Mouse (Mus musculus) gastrocnemius, adult 8-10 months (tissue): ENCODE data around the gene Spg21. TPM values are rescaled to one million over a fixed set of nuclear protein-coding genes. Genes with fewer than 3 reads are reported as not detected.

Experiments
- DNase-seq, 2 experiments: peaks; one replicate each; pipeline ENCODE4 v3.0.0; 2022; ENCODE audit warnings: low spot score in 2 of 2
- total RNA-seq, 4 experiments: library from RNA; stranded (reverse); gene quantifications; 2 replicates each; pipeline ENCODE4 v1.2.4; 2022

Spg21 gene
- total RNA-seq, 4 experiments from 2014 or later: 5.8 to 15.8 (median 7.6) TPM

GRCm38 (mm10) chr9:65535191-65535722 lies 74.5 kb downstream of the Spg21 start:
- no peak for DNase-seq

DNA sequence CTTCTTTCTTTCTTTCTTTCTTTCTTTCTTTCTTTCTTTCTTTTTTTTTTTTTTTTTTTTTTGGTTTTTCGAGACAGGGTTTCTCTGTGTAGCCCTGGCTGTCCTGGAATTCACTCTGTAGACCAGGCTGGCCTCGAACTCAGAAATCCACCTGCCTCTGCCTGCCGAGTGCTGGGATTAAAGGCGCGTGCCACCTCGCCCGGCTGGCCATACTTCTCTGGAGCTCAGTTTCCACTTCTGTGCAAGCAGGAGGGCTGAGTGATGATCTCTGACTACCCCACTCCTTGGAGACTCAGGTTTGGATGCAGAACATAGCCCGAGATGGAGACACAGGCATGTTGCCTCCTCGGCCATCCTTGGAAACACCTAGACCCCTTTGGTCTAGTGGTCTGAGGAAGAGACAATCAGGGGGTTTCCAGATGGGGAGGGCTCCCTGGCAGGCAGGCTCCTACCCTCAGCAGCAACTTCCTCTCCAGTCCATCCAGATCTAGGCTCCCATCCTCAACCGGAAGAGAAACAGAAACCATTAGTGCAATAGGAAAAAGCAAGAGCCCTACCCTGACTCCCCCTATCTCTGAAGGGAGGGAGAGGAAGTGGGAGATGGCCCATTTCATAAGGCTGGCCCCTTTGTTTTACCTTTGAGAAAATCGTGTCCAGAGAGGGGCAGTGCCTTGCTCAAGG lies 75.2 kb downstream of the Spg21 start:
- no peak for DNase-seq

DNA sequence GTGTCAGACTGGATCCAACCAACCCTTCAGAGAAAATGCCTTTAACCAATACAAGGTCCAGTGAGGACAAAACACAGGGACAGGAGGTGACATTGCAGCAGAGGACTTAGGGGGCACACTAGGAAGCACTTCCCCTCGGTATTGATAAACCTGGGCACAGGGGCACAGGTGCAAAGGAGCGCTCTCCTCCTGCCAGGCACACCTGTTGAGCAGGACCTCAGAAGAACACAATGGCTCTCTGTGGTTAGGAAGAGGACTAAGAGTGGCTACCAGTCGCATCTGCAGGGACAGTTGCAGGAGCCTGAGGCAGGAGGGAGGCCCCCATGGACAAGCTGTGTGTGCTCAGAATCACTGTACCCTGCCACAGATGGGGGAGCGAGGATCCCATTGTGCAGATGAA lies 75.7 kb downstream of the Spg21 start:
- no peak for DNase-seq

Other genes starting within 250 kb of the Spg21 start
- gene Cilp, start 195.8 kb upstream of the Spg21 start, total RNA-seq: 10 to 100 TPM in 2 of 4 experiments, 1 to 10 TPM in 2; 3.3 to 14.7 (median 9.6) TPM
- gene Clpx, start 166.7 kb upstream of the Spg21 start, total RNA-seq: 10 to 100 TPM; 55.4 to 65.0 (median 56.9) TPM
- gene Pdcd7, start 114.8 kb upstream of the Spg21 start, total RNA-seq: 10 to 100 TPM; 12.1 to 19.7 (median 15.0) TPM
- gene Ubap1l, start 99.9 kb upstream of the Spg21 start, total RNA-seq: under 1 TPM in 3 of 4 experiments, not detected in 1; 0.31 to 0.52 (median 0.46) TPM
- gene Kbtbd13, start 69.3 kb upstream of the Spg21 start, total RNA-seq: 10 to 100 TPM in 3 of 4 experiments, 1 to 10 TPM in 1; 9.8 to 12.3 (median 11.4) TPM
- gene Rasl12, start 62.4 kb upstream of the Spg21 start, total RNA-seq: 1 to 10 TPM; 2.1 to 3.8 (median 2.2) TPM
- gene Slc51b, start 38.0 kb upstream of the Spg21 start, total RNA-seq: not detected
- 1 to 10 TPM; 4.2 to 6.2 (median 5.3) TPM for gene Mtfmt, start 25.2 kb upstream of the Spg21 start, total RNA-seq
- gene Ankdd1a, start 59.2 kb downstream of the Spg21 start, total RNA-seq: not detected
- gene Plekho2, start 119.1 kb downstream of the Spg21 start, total RNA-seq: 1 to 10 TPM; 2.7 to 4.0 (median 3.0) TPM
- gene Pif1, start 126.2 kb downstream of the Spg21 start, total RNA-seq: not detected
- 1 to 10 TPM in 3 of 4 experiments, under 1 TPM in 1; 0.97 to 2.0 (median 1.6) TPM for gene Rbpms2, start 168.7 kb downstream of the Spg21 start, total RNA-seq
- 100 to 1,000 TPM; 192 to 246 (median 237) TPM for gene Oaz2, start 207.1 kb downstream of the Spg21 start, total RNA-seq